Mouse (Mus musculus): ENCODE measurements at regions not wholly inside any gene's neighbourhood (a gene's known extent, or its start where the extent isn't known, plus 50 kb on each side); places are given as distances from the start of the nearest gene placed in this dataset.

- DNase-seq (ENCODE audit: low spot score), result peak; percentile 76
These were observed 277.3 kb upstream of the Nr2f2 start for GRCm38 (mm10) chr7:70643694-70644301.

GRCm38 (mm10) chr7:70643055-70643454 lies 276.5 kb upstream of the Nr2f2 start:
- no peak for DNase-seq (ENCODE audit: low spot score)

- peak; percentile 46 for DNase-seq (ENCODE audit: low spot score)
These were observed 274.7 kb upstream of the Nr2f2 start for GRCm38 (mm10) chr7:70641217-70641616.

GRCm38 (mm10) chr7:70640574-70640973 lies 274.0 kb upstream of the Nr2f2 start:
- no peak for DNase-seq (ENCODE audit: low spot score)

GRCm38 (mm10) chr7:70638161-70638560 lies 271.6 kb upstream of the Nr2f2 start:
- no peak for DNase-seq (ENCODE audit: low spot score)

GRCm38 (mm10) chr7:70634016-70634415 lies 267.5 kb upstream of the Nr2f2 start:
- DNase-seq (ENCODE audit: low spot score), result peak; percentile 33

- DNase-seq (ENCODE audit: low spot score), result peak; percentile 44
These were observed 267.0 kb upstream of the Nr2f2 start for GRCm38 (mm10) chr7:70633577-70633976.

GRCm38 (mm10) chr7:70625643-70626231 lies 259.2 kb upstream of the Nr2f2 start:
- DNase-seq (ENCODE audit: low spot score), result peak; percentile 36

- peak; percentile 53 for DNase-seq (ENCODE audit: low spot score)
These were observed 258.4 kb upstream of the Nr2f2 start for GRCm38 (mm10) chr7:70624727-70625642.

GRCm38 (mm10) chr7:70624031-70624726 lies 257.6 kb upstream of the Nr2f2 start:
- peak; percentile 88 for DNase-seq (ENCODE audit: low spot score)

- DNase-seq (ENCODE audit: low spot score), result no peak
These were observed 252.9 kb upstream of the Nr2f2 start for GRCm38 (mm10) chr7:70619400-70619799.

GRCm38 (mm10) chr7:70618270-70618669 lies 251.7 kb upstream of the Nr2f2 start:
- no peak for DNase-seq (ENCODE audit: low spot score)

- no peak for DNase-seq (ENCODE audit: low spot score)
These were observed 240.0 kb upstream of the Nr2f2 start for GRCm38 (mm10) chr7:70606511-70606910.

- no peak for DNase-seq (ENCODE audit: low spot score)
These were observed 238.1 kb upstream of the Nr2f2 start for GRCm38 (mm10) chr7:70604471-70605174.

- no peak for DNase-seq (ENCODE audit: low spot score)
These were observed 226.5 kb upstream of the Nr2f2 start for GRCm38 (mm10) chr7:70593027-70593426.

- DNase-seq (ENCODE audit: low spot score), result peak; percentile 57
These were observed 225.1 kb upstream of the Nr2f2 start for GRCm38 (mm10) chr7:70591361-70592256.

GRCm38 (mm10) chr7:70589713-70590112 lies 223.2 kb upstream of the Nr2f2 start:
- no peak for DNase-seq (ENCODE audit: low spot score)

- DNase-seq (ENCODE audit: low spot score), result no peak
These were observed 221.5 kb upstream of the Nr2f2 start for GRCm38 (mm10) chr7:70588061-70588460.

GRCm38 (mm10) chr7:70584480-70584879 lies 217.9 kb upstream of the Nr2f2 start:
- DNase-seq (ENCODE audit: low spot score), result no peak

GRCm38 (mm10) chr7:70576112-70576910 lies 209.8 kb upstream of the Nr2f2 start:
- no peak for DNase-seq (ENCODE audit: low spot score)

Measured in embryo, embryonic 10.5 days (tissue).